Mouse (Mus musculus) fibroblast of lung, adult 2 months (primary cell): ENCODE data around the gene B4galt4.

Experiments
- DNase-seq: peaks from one replicate; pipeline ENCODE4 v3.0.0-alpha.2; 2011; ENCODE audit warnings: low read depth

Gene B4galt4

GRCm38 (mm10) chr16:38729139-38729538 is 12.9 kb upstream of the B4galt4 start:
- no peak for DNase-seq

- no peak for DNase-seq
Observed at GRCm38 (mm10) chr16:38729610-38730288, 12.3 kb upstream of the B4galt4 start.

DNA sequence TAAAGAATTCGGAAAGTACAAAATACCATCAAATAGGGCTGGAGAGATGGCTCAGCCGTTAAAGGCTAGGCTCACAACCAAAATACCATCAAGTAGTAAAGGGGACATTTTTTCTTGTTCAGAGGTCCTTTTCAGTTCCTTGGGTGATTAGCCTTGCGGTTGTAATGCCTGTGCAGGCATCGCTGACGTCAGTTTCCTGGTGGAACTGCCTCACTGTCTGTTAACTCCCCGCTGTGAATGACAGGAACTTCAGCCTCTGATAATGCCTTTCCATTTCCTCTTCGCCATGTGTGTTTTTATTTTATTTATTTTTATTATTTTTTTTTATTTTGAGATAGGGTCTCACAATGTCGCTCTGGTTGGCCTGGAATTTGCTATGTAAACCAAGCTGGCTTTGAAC is 11.1 kb upstream of the B4galt4 start:
- DNase-seq: no peak

- DNase-seq: no peak
Observed at GRCm38 (mm10) chr16:38741204-38741903, 710 bp upstream of the B4galt4 start.

DNA sequence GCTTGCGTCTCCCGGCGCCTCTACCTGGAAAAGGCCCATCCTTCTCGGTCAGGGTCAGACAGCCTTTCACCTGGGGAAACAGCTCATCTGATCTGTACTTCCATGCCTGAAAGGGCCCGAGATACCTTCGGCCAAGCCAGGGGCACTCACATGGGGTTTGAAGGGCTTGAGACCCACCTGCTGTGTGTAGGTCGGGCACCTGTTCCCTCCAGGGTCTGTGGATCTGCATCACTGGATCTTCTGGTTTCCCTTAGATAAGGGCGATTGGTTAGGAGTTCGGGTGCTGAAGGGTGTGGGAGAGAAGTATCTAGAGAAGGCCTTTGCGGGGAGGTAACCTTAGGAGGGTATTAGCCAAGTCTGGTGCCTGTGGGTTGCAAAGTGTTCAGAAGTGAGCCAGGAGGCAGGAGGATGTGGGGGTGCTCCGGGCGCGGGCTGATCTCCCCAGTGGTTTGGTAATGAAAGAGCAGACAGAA is 631 bp downstream of the B4galt4 start:
- DNase-seq: no peak

DNA sequence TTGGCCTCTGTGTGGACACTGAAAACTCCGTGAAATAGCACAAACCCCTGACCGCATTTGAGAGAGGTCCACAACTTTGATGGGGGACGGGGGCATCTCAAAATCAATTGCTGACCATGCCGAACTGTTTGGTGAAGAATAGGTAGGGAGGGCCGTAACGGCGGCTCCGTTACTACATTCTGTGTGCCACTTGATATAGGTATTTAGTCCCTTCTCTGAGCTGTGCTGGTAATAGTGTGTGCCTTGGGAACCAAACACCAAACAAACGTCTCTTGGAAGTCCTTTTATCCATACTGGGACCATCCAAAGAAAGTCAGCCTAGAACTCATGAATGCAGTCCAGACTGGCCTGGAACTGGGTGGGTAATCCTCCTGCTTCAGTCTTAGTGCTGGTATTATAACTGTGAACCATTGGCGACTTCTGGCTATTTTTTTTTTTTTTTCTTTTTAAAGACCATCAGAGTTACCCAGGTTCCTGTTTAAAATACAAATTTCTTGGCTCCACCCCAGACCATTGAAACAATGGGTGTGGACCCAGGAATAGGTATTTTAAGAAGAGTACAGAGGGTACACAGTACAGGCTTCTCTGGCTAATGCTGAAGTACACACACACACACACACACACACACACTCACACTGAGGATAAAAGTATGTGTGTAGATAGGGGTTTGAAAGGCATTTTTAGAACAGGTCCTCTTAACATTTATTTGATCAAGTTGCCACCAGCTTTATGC is 2.0 kb downstream of the B4galt4 start:
- no peak for DNase-seq

DNA sequence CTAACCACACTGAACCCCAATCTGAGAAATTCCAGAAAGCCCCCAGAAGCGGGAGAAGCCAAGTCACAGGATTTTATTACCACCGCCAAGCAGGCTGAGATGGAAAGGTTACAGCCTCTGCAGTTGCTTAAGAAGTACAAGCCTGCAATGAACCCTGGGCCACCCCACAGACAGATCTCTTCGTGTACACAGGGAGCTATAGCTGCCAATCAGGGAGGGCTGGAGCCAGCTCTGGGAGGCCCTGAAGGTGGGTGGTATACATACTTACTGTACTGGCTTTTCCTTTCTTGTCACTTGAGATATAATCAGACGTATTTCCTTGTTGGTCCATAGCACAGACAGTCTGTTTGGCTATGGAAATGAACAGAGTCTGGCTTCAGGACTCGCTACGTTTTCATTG is 8.7 kb downstream of the B4galt4 start:
- DNase-seq: no peak

DNA sequence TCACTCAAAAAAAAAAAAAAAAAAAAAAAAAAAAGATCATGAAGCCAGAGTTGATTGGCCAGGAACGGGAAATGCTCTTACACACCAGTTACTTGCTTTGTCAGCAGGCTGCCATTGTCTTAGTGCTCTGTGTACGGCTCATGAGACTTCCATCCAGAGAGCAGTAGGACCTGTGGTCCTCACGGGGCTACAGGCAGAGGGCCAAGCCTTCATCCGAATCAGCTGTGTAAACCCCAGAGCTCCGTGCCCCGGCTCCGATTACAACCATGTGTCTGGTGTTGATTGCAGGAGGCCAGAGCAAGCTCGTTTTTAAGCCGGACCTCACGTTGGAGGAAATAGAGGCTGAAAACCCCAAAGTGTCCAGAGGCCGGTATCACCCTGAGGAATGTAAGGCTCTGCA is 11.6 kb downstream of the B4galt4 start:
- peak; percentile 37 for DNase-seq

DNA sequence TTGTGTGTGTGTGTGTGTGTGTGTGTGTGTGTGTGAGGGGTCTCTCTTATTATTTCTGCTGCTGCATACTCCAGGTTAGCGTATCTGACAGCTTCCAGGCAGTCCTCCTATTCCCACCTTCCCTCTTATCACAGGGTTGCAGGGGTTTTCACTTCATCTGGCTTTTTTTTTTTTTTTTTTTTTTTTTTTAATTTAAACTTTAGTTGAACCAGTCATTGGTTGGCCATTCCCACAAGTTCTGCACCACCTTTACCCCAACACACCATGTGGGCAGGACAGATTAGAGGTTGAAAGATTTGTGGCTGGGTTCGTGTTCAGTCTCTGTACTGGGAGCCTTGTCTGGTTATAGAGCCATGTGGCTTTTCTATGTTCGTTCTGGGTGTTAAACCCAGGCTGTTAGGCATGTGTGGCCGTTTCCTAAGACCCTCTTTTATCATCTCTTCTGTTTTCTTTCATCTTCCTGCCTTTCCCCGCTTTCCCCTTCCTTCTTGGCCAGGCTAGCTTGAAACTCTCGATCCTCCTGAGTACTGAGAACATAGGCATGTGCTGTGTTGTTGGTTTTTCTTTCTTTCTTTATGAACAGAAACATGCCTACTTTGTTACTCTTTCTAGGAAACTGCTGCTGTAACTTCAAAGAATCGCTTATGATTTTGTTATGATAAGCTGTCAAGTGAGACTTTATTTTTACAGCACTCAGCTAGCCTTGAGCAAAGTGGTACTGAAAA is 13.6 kb downstream of the B4galt4 start:
- no peak for DNase-seq

DNA sequence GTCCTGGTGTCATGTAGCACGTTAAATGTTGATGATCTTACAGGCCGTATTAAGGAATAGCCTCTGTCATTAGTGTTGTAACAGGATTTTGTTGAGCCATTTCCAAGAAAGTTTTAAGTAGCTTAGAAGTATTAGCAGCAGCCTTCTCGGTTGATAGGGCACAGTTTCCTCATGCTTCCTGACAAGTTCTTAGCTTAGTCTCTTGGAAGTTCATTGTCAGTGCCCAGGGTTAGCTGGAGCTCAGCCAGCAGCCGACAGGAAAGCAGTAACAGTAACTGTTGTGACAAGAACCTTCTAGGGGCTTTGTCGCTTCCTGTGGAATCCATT is 14.1 kb downstream of the B4galt4 start:
- DNase-seq: no peak

DNA sequence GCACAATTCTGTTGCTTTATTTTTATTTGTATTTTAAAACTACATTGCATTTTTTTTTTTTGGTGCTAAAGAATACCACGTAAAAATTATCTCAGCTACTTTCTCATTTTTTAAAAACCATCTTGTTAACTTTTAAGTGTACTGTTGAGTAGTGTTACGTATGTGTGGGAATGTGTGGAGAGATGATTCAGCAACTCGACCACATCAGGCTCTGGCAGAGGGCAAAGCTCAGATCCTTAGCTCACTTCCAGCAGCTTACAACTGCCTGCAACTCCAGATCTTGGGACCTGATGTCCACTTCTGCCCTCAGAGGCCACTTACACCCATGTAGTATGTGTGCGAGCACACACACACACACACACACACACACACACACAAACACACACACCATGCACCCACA is 14.5 kb downstream of the B4galt4 start:
- no peak for DNase-seq

- no peak for DNase-seq
Observed at GRCm38 (mm10) chr16:38757626-38758025, 15.6 kb downstream of the B4galt4 start.

- no peak for DNase-seq
Observed at GRCm38 (mm10) chr16:38758104-38758861, 16.2 kb downstream of the B4galt4 start.

DNA sequence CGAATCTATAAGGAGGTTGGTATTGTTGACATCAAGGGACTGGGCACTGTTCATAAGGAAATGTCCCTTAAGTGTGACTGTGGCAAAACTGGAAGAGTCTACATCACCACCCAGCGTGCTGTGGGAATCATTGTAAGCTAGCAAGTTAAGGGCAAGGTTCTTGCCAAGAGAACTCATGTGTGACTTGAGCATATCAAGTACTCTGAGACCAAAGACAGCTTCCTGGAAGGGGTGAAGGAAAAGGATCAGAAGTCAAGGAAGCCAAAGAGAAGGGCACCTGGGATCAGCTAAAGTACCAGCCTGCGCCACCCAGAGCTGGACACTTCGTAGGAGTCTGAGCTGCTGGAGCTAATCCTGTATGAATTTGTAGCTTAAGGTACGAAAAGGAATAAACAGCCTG is 18.2 kb downstream of the B4galt4 start:
- no peak for DNase-seq

- no peak for DNase-seq
Observed at GRCm38 (mm10) chr16:38760834-38761375, 18.8 kb downstream of the B4galt4 start.

GRCm38 (mm10) chr16:38761972-38762371 is 19.9 kb downstream of the B4galt4 start:
- DNase-seq: no peak

DNA sequence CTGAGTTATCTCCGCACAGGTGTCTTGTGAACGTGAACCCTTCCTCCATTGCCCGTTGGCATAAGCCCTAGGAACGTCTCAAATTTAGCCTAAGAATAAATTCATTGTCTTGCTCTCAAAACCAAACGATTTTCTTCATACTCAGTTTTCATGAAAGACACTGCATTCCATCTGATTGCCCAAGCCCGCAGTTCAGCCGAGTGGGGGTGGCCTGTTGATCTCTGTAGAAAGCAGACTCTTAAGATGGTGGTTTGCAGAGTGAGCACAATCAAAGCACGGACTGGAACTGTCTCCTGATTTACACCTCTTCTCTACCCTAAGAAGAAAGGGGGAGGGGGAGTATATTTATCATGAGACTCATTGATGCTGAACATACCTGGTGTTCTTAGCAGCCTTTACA is 20.3 kb downstream of the B4galt4 start:
- no peak for DNase-seq

- no peak for DNase-seq
Observed at GRCm38 (mm10) chr16:38763508-38763907, 21.4 kb downstream of the B4galt4 start.

DNA sequence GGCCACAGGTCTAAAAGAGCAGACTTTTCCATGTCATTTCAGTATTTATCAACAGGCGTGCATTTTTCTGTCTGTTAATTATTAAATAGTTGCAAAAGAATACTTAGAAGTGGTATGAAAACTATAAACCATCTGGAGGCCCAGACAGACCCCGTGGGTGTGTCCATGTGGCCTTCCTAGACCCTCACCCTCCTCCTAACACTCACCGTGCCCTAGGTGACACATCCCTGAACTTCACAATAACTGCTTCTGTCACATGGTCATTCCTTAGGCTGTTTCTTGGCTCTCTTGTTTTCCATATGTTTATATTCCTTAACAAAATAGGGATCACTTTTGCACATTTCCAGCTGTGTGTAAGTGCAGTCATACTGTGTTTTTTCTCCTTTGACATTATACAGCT is 24.6 kb downstream of the B4galt4 start:
- no peak for DNase-seq

- DNase-seq: no peak
Observed at GRCm38 (mm10) chr16:38767761-38768160, 25.7 kb downstream of the B4galt4 start.

DNA sequence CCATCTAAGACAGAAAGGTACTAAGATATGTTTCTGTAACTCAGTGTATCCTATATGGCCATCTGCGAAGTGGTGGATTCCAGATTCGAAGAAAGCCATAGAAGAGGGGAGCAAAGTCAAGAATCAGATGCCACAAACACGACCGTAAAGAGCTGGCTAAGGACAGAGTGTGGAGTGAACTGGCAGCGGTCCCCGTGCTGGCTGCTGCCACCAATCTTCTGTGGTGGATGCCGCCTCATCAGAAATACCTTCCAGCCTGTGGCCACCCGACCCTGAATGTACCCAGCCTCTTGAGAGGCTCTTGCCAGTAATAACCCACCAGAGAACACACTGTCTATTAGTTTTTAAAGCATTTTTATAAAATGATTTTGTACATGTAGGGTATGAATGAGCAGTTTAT is 26.3 kb downstream of the B4galt4 start:
- DNase-seq: no peak

- no peak for DNase-seq
Observed at GRCm38 (mm10) chr16:38769529-38769928, 27.5 kb downstream of the B4galt4 start.
